8 mouse cellular contexts compared by ENCODE assay signal in genomic region chr3:108444698-108445365, GRCm38 (mm10). TPM values are rescaled to one million over a fixed set of nuclear protein-coding genes. Genes with fewer than 3 reads are reported as not detected.
DNase-seq lines count a peak whose midpoint lies in the region; ATAC-seq and TF ChIP-seq lines count a peak whose summit lies in the region.

Gene Sars (minus strand): TSS chr3:108445209.

- H3K4me2 ChIP-seq in CH12.LX (ENCODE audit: insufficient read depth, low read depth, poor library complexity, severe bottlenecking) = peak within 1 kb of the TSS; percentile 60
- H3K4me2 ChIP-seq in forebrain, embryonic 12.5 days = peak within 1 kb of the TSS; percentile 93
- peak within 1 kb of the TSS; percentile 88 for H3K4me2 ChIP-seq in heart, postnatal 0 days (ENCODE audit: low read depth, low read length)
- H3K4me2 ChIP-seq in liver, embryonic 16.5 days (ENCODE audit: low read depth, low read length) = peak within 1 kb of the TSS; percentile 73
- H3K4me2 ChIP-seq in neural tube, embryonic 13.5 days = peak within 1 kb of the TSS; percentile 96

- in situ Hi-C loops in CH12.LX (cut with MboI; ENCODE audit: low pct_ligation_motif_present, low pct_unique_long_range_greater_than_20kb, low sequenced_read_pairs) = no loop called here

- TF ChIP-seq POLR2A in CH12.LX (IDR thresholded peaks at IDR 0.05; ENCODE audit: low read depth, low read length) = peak; percentile 87
- TF ChIP-seq POLR2A in testis, adult 2 months (IDR thresholded peaks at IDR 0.05; ENCODE audit: control insufficient read depth, low read depth, low read length) = peak; percentile 69

- dilution Hi-C loops in CH12.LX (cut with MboI; ENCODE audit: extremely low pct_ligation_motif_present, extremely low pct_unique_long_range_greater_than_20kb, low sequenced_read_pairs) = no loop called here

- peak within 1 kb of the TSS; percentile 87 for H3K27ac ChIP-seq in CH12.LX (ENCODE audit: insufficient read depth, low read depth)
- peak within 1 kb of the TSS; percentile 89 for H3K27ac ChIP-seq in forebrain, embryonic 12.5 days
- peak within 1 kb of the TSS; percentile 78 for H3K27ac ChIP-seq in heart, postnatal 0 days (ENCODE audit: low read depth)
- peak within 1 kb of the TSS; percentile 90 for H3K27ac ChIP-seq in liver, embryonic 16.5 days (ENCODE audit: low read length)
- H3K27ac ChIP-seq in neural tube, embryonic 13.5 days (replicated peaks) = peak within 1 kb of the TSS; percentile 90
- H3K27ac ChIP-seq in testis, adult 2 months (ENCODE audit: control insufficient read depth, insufficient read depth, low read depth, low read length) = peak within 1 kb of the TSS; percentile 90

- peak within 1 kb of the TSS; percentile 100 for H3K9ac ChIP-seq in CH12.LX (ENCODE audit: insufficient read depth, low read depth)
- peak within 1 kb of the TSS; percentile 85 for H3K9ac ChIP-seq in forebrain, embryonic 12.5 days
- peak within 1 kb of the TSS; percentile 78 for H3K9ac ChIP-seq in heart, postnatal 0 days (replicated peaks; ENCODE audit: low read depth, low read length)
- H3K9ac ChIP-seq in liver, embryonic 16.5 days (ENCODE audit: low read depth, low read length) = peak within 1 kb of the TSS; percentile 66
- peak within 1 kb of the TSS; percentile 90 for H3K9ac ChIP-seq in neural tube, embryonic 13.5 days

- peaks cover 47% of the 10 kb centered on the region for H3K79me2 ChIP-seq in CH12.LX (replicated peaks; ENCODE audit: control insufficient read depth, extremely low read depth, insufficient read depth, poor library complexity, severe bottlenecking)

- H3K9me3 ChIP-seq in CH12.LX (replicated peaks; ENCODE audit: low read length) = no peaks in the 10 kb centered on the region
- H3K9me3 ChIP-seq in forebrain, embryonic 12.5 days = no peaks in the 10 kb centered on the region
- H3K9me3 ChIP-seq in heart, postnatal 0 days (replicated peaks; ENCODE audit: control insufficient read depth, low read length) = no peaks in the 10 kb centered on the region
- no peaks in the 10 kb centered on the region for H3K9me3 ChIP-seq in liver, embryonic 16.5 days (replicated peaks; ENCODE audit: control insufficient read depth, low read length)
- no peaks in the 10 kb centered on the region for H3K9me3 ChIP-seq in neural tube, embryonic 13.5 days

- no peak for TF ChIP-seq CTCF in CH12.LX (conservative IDR thresholded peaks at IDR 0.05 in 1 of 2, IDR thresholded peaks at IDR 0.05 in 1 of 2; ENCODE audit: low read depth in 2 of 2, low read length in 2 of 2)
- no peak for TF ChIP-seq CTCF in heart, postnatal 0 days (IDR thresholded peaks at IDR 0.05; ENCODE audit: low read depth)
- TF ChIP-seq CTCF in testis, adult 2 months (IDR thresholded peaks at IDR 0.05; ENCODE audit: control insufficient read depth, insufficient read depth, insufficient replicate concordance, low read depth, low read length) = no peak

- peaks cover 15 to 48% of the 10 kb centered on the region in 2 experiments for H3K4me1 ChIP-seq in CH12.LX (ENCODE audit: control insufficient read depth in 1 of 2, insufficient read depth in 2 of 2)
- H3K4me1 ChIP-seq in forebrain, embryonic 12.5 days = peaks cover 36% of the 10 kb centered on the region
- peaks cover 9% of the 10 kb centered on the region for H3K4me1 ChIP-seq in heart, postnatal 0 days (ENCODE audit: control insufficient read depth, insufficient read depth)
- H3K4me1 ChIP-seq in liver, embryonic 16.5 days (ENCODE audit: control insufficient read depth, low read depth, low read length) = peaks cover 19% of the 10 kb centered on the region
- H3K4me1 ChIP-seq in neural tube, embryonic 13.5 days (replicated peaks) = peaks cover 51% of the 10 kb centered on the region
- H3K4me1 ChIP-seq in testis, adult 2 months (ENCODE audit: control insufficient read depth, insufficient read depth, low read length) = peaks cover 8% of the 10 kb centered on the region

- peaks cover 12 to 28% of the 10 kb centered on the region in 2 experiments for H3K36me3 ChIP-seq in CH12.LX (replicated peaks in 1 of 2; ENCODE audit: control insufficient read depth in 1 of 2, insufficient read depth in 1 of 2, low read length in 1 of 2)
- H3K36me3 ChIP-seq in forebrain, embryonic 12.5 days (replicated peaks) = peaks cover 15% of the 10 kb centered on the region; the same call in 1 of the 2 replicates
- H3K36me3 ChIP-seq in heart, postnatal 0 days (replicated peaks; ENCODE audit: control insufficient read depth, insufficient read depth, low read length) = no peaks in the 10 kb centered on the region; the same call in 1 of the 2 replicates
- no peaks in the 10 kb centered on the region; the same call in none of the 2 replicates for H3K36me3 ChIP-seq in liver, embryonic 16.5 days (ENCODE audit: control insufficient read depth, insufficient read depth)
- H3K36me3 ChIP-seq in neural tube, embryonic 13.5 days = peaks cover 11% of the 10 kb centered on the region; the same call in 1 of the 2 replicates
- H3K36me3 ChIP-seq in testis, adult 2 months (ENCODE audit: control insufficient read depth, insufficient read depth, low read length) = no peaks in the 10 kb centered on the region

- TF ChIP-seq RAD21 in CH12.LX (IDR thresholded peaks at IDR 0.05; ENCODE audit: low read depth, low read length) = no peak

- H3K4me3 ChIP-seq in CH12.LX (replicated peaks in 1 of 3; ENCODE audit: low read depth in 2 of 3, low read length in 2 of 3, poor library complexity in 1 of 3) = peak within 1 kb of the TSS; percentile 83 to 94 (median 86)
- peak within 1 kb of the TSS; percentile 88 for H3K4me3 ChIP-seq in forebrain, embryonic 12.5 days (replicated peaks)
- peak within 1 kb of the TSS; percentile 91 for H3K4me3 ChIP-seq in heart, postnatal 0 days (ENCODE audit: low read depth, low read length)
- H3K4me3 ChIP-seq in liver, embryonic 16.5 days (ENCODE audit: low read depth, low read length) = peak within 1 kb of the TSS; percentile 66
- H3K4me3 ChIP-seq in neural tube, embryonic 13.5 days = peak within 1 kb of the TSS; percentile 84
- H3K4me3 ChIP-seq in testis, adult 2 months (ENCODE audit: control insufficient read depth, low read depth, low read length) = peak within 1 kb of the TSS; percentile 93

- peaks cover 4% of the 10 kb centered on the region for H3K27me3 ChIP-seq in CH12.LX (replicated peaks)
- H3K27me3 ChIP-seq in forebrain, embryonic 12.5 days = no peaks in the 10 kb centered on the region
- no peaks in the 10 kb centered on the region for H3K27me3 ChIP-seq in heart, postnatal 0 days (ENCODE audit: control insufficient read depth, insufficient read depth, low read length)
- no peaks in the 10 kb centered on the region for H3K27me3 ChIP-seq in liver, embryonic 16.5 days (ENCODE audit: control insufficient read depth, insufficient read depth, low read depth, low read length)
- no peaks in the 10 kb centered on the region for H3K27me3 ChIP-seq in neural tube, embryonic 13.5 days
- H3K27me3 ChIP-seq in testis, adult 2 months (ENCODE audit: control insufficient read depth, insufficient read depth, low read length) = no peaks in the 10 kb centered on the region

- TF ChIP-seq EP300 in CH12.LX (IDR thresholded peaks at IDR 0.05; ENCODE audit: low read length) = no peak
- no peak for TF ChIP-seq EP300 in heart, postnatal 0 days (IDR thresholded peaks at IDR 0.05; ENCODE audit: low read depth)

- ATAC-seq in forebrain, embryonic 12.5 days (ENCODE audit: low FRiP score) = peak; percentile 97
- ATAC-seq in heart, postnatal 0 days (ENCODE audit: insufficient read depth, low read depth) = peak; percentile 97
- ATAC-seq in liver, embryonic 16.5 days (ENCODE audit: low read depth) = peak; percentile 96
- ATAC-seq in neural tube, embryonic 13.5 days (ENCODE audit: low read depth) = peak; percentile 97

- DNase-seq in CH12.LX (ENCODE audit: extremely low read depth) = peak; percentile 92
- peak; percentile 87 for DNase-seq in c-Kit-positive CD71-positive TER-119-negative erythroid progenitor cells, embryonic 14.5 days (ENCODE audit: low read depth)
- peak; percentile 94 for DNase-seq in heart, postnatal 0 days (ENCODE audit: low spot score)
- DNase-seq in kidney, postnatal 4 days = peak; percentile 94 to 97

- WGBS in forebrain, embryonic 12.5 days = under 1% methylated on average over 41 of the region's 41 CpGs
- under 1% methylated on average over 41 of the region's 41 CpGs for WGBS in heart, postnatal 0 days
- under 1% methylated on average over 41 of the region's 41 CpGs for WGBS in liver, embryonic 16.5 days (ENCODE audit: insufficient replicate concordance)
- under 1% methylated on average over 41 of the region's 41 CpGs for WGBS in neural tube, embryonic 13.5 days

TF ChIP-seq in CH12.LX, 34 proteins besides CTCF, POLR2A, EP300 and RAD21 (continues in another document):
- TF ChIP-seq HCFC1 (IDR thresholded peaks at IDR 0.05; ENCODE audit: low read depth, low read length) = peak; percentile 53
- TF ChIP-seq SMC3 (IDR thresholded peaks at IDR 0.05; ENCODE audit: low read depth, low read length) = no peak
- TF ChIP-seq CHD2 (IDR thresholded peaks at IDR 0.05; ENCODE audit: low read length) = no peak
- TF ChIP-seq ZNF384 (IDR thresholded peaks at IDR 0.05; ENCODE audit: low read depth, low read length) = no peak
- TF ChIP-seq ZMIZ1 (IDR thresholded peaks at IDR 0.05; ENCODE audit: low read depth, low read length) = peak; percentile 22; the same call in 1 of the 2 replicates
- TF ChIP-seq USF2 (conservative IDR thresholded peaks at IDR 0.05; ENCODE audit: low read depth, low read length) = no peak
- no peak for TF ChIP-seq KAT2A (IDR thresholded peaks at IDR 0.05; ENCODE audit: insufficient replicate concordance, low read length)
- TF ChIP-seq JUN (IDR thresholded peaks at IDR 0.05; ENCODE audit: insufficient read depth, low read depth, low read length) = no peak
- TF ChIP-seq SIN3A (IDR thresholded peaks at IDR 0.05; ENCODE audit: low read length) = peak; percentile 89; the same call in 1 of the 2 replicates
- TF ChIP-seq TBP (conservative IDR thresholded peaks at IDR 0.05; ENCODE audit: low read depth, low read length) = no peak
- no peak for TF ChIP-seq USF1 (IDR thresholded peaks at IDR 0.05; ENCODE audit: low read depth, low read length)
- no peak for TF ChIP-seq RCOR1 (conservative IDR thresholded peaks at IDR 0.05; ENCODE audit: low read depth, low read length)
- TF ChIP-seq ZC3H11A (IDR thresholded peaks at IDR 0.05; ENCODE audit: low read depth, low read length) = no peak
- TF ChIP-seq GABPA (IDR thresholded peaks at IDR 0.05; ENCODE audit: insufficient replicate concordance, low read depth, low read length) = no peak

RNA-seq across cellular contexts. Expression of gene Sars, which starts in this region (rescaled TPM):
- total RNA-seq in CH12.LX (2012; rRNA removed) = 255 and 373 TPM in 2 replicates
- 377 and 422 TPM in 2 replicates for total RNA-seq in CH12.LX (2014; rRNA removed)
- 394 and 470 TPM in 2 replicates for polyA plus RNA-seq in CH12.LX (2012; ENCODE audit: insufficient read length, low read depth)
- polyA plus RNA-seq in forebrain, embryonic 12.5 days (2016; fragmentation: Nextera tagmentation; extraction: Ambion mirVana) = 186 and 205 TPM in 2 replicates
- 40.3 and 55.3 TPM in 2 replicates for total RNA-seq in heart, postnatal 0 days (2014; rRNA removed; ENCODE audit: low replicate concordance)
- 74.4 and 77.7 TPM in 2 replicates for polyA plus RNA-seq in heart, postnatal 0 days (2015; fragmentation: Nextera tagmentation; extraction: Ambion mirVana)
- 72.6 and 76.8 TPM in 2 replicates for polyA plus RNA-seq in liver, embryonic 16.5 days (2015; fragmentation: Nextera tagmentation; extraction: Ambion mirVana)
- 210 and 223 TPM in 2 replicates for polyA plus RNA-seq in neural tube, embryonic 13.5 days (2015; fragmentation: Nextera tagmentation; extraction: Ambion mirVana)
- 13.0 and 14.4 TPM in 2 replicates for polyA plus RNA-seq in testis, adult 2 months (2012; rRNA removed)

Comparison
In these comparisons a context has a peak if more than half of its experiments do, and no peak if none do; other contexts are left out.
1. Peak in every context shown above with its lines: DNase-seq, ATAC-seq, H3K4me3 ChIP-seq and H3K27ac ChIP-seq.